Mouse (Mus musculus) spleen, adult 2 months (tissue): ENCODE measurements around the gene Cog5.
A peak's percentile ranks its signal among the peaks of the same experiment; 100 is the strongest.

Experiments
- CTCF ChIP-seq: fragments of 200-500 bp; IDR thresholded peaks from 2 replicates; pipeline ENCODE4 v1.5.1; 2011; ENCODE audit warnings: mild to moderate bottlenecking, inconsistent platforms; ENCODE audit not compliant: insufficient read depth, insufficient read length, insufficient replicate concordance; ENCODE audit errors: extremely low read depth
- POLR2A ChIP-seq: fragments of 200-500 bp; IDR thresholded peaks from 2 replicates; pipeline ENCODE4 v1.6.1; 2011; ENCODE audit warnings: low read depth, low read length, inconsistent platforms

GRCm38 (mm10) chr12:31967536-31967935 is 312.9 kb downstream of the Cog5 start:
- no peak for TF ChIP-seq POLR2A
- TF ChIP-seq CTCF = peak; percentile 14; the same call in 1 of the 2 replicates
